Mouse (Mus musculus) midbrain, embryonic 16.5 days (tissue): ENCODE data around the gene Tmcc3. TPM values are rescaled to one million over a fixed set of nuclear protein-coding genes. Genes with fewer than 3 reads are reported as not detected.

Source experiments
- ATAC-seq: fragments of 200-750 bp; cut with Nextera tagmentation; 2 replicates; pipeline ENCODE4 v1.8.0; 2017; ENCODE audit warnings: moderate TSS enrichment
- H3K27ac ChIP-seq: fragments of 300-500 bp; sonication (generic); 2 replicates; pipeline ENCODE4 v1.5.1; 2014; ENCODE audit warnings: mild to moderate bottlenecking, low read length, mixed read lengths
- H3K27me3 ChIP-seq: fragments of 300-500 bp; sonication (generic); 2 replicates; pipeline ENCODE4 v1.6.1; 2014; ENCODE audit warnings: low read depth, low read length, mixed read lengths; ENCODE audit not compliant: control insufficient read depth, insufficient read depth
- H3K36me3 ChIP-seq: fragments of 300-500 bp; sonication (generic); 2 replicates; pipeline ENCODE4 v1.6.1; 2014; ENCODE audit warnings: mild to moderate bottlenecking, low read length, moderate library complexity, mixed read lengths; ENCODE audit not compliant: control insufficient read depth, insufficient read depth
- H3K4me1 ChIP-seq: fragments of 300-500 bp; sonication (generic); 2 replicates; pipeline ENCODE4 v1.6.1; 2014; ENCODE audit warnings: mild to moderate bottlenecking, low read length, mixed read lengths; ENCODE audit not compliant: control insufficient read depth, insufficient read depth
- H3K4me2 ChIP-seq: fragments of 300-500 bp; sonication (generic); 2 replicates; pipeline ENCODE4 v1.6.1; 2014; ENCODE audit warnings: mild to moderate bottlenecking, low read length, mixed read lengths
- H3K4me3 ChIP-seq: fragments of 300-500 bp; sonication (generic); 2 replicates; pipeline ENCODE4 v1.5.1; 2014; ENCODE audit warnings: low read depth, mild to moderate bottlenecking, low read length, moderate library complexity, mixed read lengths
- H3K9ac ChIP-seq: fragments of 300-500 bp; sonication (generic); 2 replicates; pipeline ENCODE4 v1.6.1; 2014; ENCODE audit warnings: low read depth, low read length, mixed read lengths
- H3K9me3 ChIP-seq: fragments of 300-500 bp; sonication (generic); replicated peaks from 2 replicates; pipeline ENCODE4 v1.6.1; 2014; ENCODE audit warnings: mild to moderate bottlenecking, low read length, mixed read lengths; ENCODE audit not compliant: control insufficient read depth, poor library complexity, severe bottlenecking
- WGBS: fragments of 180-500 bp; shearing (Covaris S2); extraction: QIAGEN DNeasy Blood & Tissue Kit; methylation state at CpG from one replicate; pipeline ENCODE4 v1.1.7; 2014; 5-methylcytosine and 5-hydroxymethylcytosine counted together
- microRNA-seq: library from miRNA; unstranded; fragments of <30 nt; microRNA quantifications from one replicate; pipeline ENCODE4, GENCODE M21; 2017
- polyA plus RNA-seq: library from polyadenylated mRNA; unstranded; fragments of >200 nt; fragmentation: Nextera tagmentation; extraction: Ambion mirVana; gene quantifications from 2 replicates; pipeline ENCODE4 v1.2.1, GENCODE M21; 2015

The Tmcc3 gene
- polyA plus RNA-seq, 1 experiment from 2014 or later: 16.4 TPM

DNA sequence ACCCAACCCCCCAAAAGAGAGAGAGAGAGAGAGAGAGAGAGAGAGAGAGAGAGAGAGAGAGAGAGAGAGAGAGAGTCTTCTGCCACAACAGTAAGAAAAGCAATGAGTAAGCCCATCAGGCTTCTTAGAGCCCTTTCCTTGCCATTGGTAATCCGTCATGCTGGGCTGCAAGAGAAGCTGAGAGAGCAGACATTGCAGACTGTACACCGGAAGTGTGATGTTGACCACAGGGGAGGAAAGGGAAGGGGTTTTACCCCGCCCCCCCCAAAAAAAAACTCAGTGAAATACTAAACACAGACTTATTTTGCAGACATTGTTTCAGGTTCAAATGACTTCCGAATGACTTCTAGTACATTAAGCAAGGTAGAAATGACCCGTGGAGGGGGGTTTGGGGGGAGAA, 328.3 kb downstream of the Tmcc3 start:
- H3K9me3 ChIP-seq: no peaks in the 10 kb centered on the region
- no peak overlapping the region for H3K4me3 ChIP-seq
- no peaks in the 10 kb centered on the region for H3K36me3 ChIP-seq
- no peak overlapping the region for H3K27ac ChIP-seq
- H3K9ac ChIP-seq: no peak overlapping the region
- no peaks in the 10 kb centered on the region for H3K4me1 ChIP-seq
- 86% methylated on average over 5 of the region's 5 CpGs for WGBS
- no peak overlapping the region for H3K4me2 ChIP-seq
- no peak for ATAC-seq
- H3K27me3 ChIP-seq: no peaks in the 10 kb centered on the region

Small RNA genes within 50 kb of the gene (microRNA-seq; reads per million reads assigned to microRNA genes)
- not detected for gene Mir7211

Other genes with a start within 250 kb of the Tmcc3 start
- gene Nr2c1, start 163.9 kb upstream of the Tmcc3 start, polyA plus RNA-seq: 8.0 and 9.3 TPM in 2 replicates
- 291 and 304 TPM in 2 replicates for gene Ndufa12, start 113.2 kb upstream of the Tmcc3 start, polyA plus RNA-seq
- gene Gm4792, start 13.2 kb upstream of the Tmcc3 start, polyA plus RNA-seq: 0.74 TPM in 1 of 2 replicates, not detected in the other